Mouse (Mus musculus) myocyte (in vitro differentiated cells): ENCODE results near the gene Syngr2.

ENCODE experiments used
- CEBPB ChIP-seq: IDR thresholded peaks from 2 replicates; pipeline ENCODE4 v1.6.1; 2011; ENCODE audit warnings: mild to moderate bottlenecking, moderate library complexity; ENCODE audit not compliant: poor library complexity, insufficient read depth, severe bottlenecking
- E2F4 ChIP-seq: IDR thresholded peaks from one replicate; pipeline ENCODE4 v1.6.1; 2011; ENCODE audit warnings: mild to moderate bottlenecking, control low read depth, moderate library complexity; ENCODE audit not compliant: insufficient read depth
- MAX ChIP-seq: IDR thresholded peaks from one replicate; pipeline ENCODE4 v1.6.1; 2011; ENCODE audit warnings: low read depth, mild to moderate bottlenecking, control low read depth
- MYOG ChIP-seq, 3 experiments: IDR thresholded peaks; one replicate each; pipeline ENCODE4 v1.6.1; 2011; ENCODE audit warnings: control low read depth in 2 of 3, low read depth in 2 of 3, mild to moderate bottlenecking in 2 of 3; ENCODE audit not compliant: insufficient read length in 2 of 3, control insufficient read depth in 1 of 3, insufficient read depth in 1 of 3
- POLR2A ChIP-seq: IDR thresholded peaks from one replicate; pipeline ENCODE4 v1.6.1; 2011; ENCODE audit warnings: low read depth, mild to moderate bottlenecking, control low read depth, moderate library complexity; ENCODE audit not compliant: insufficient read length
- REST ChIP-seq: IDR thresholded peaks from one replicate; pipeline ENCODE4 v1.6.1; 2011; ENCODE audit warnings: mild to moderate bottlenecking, control low read depth, moderate library complexity; ENCODE audit not compliant: insufficient read depth, insufficient read length
- SRF ChIP-seq: IDR thresholded peaks from one replicate; pipeline ENCODE4 v1.6.1; 2011; ENCODE audit warnings: low read depth; ENCODE audit not compliant: control insufficient read depth, insufficient read length
- TCF12 ChIP-seq: IDR thresholded peaks from one replicate; pipeline ENCODE4 v1.6.1; 2011; ENCODE audit warnings: mild to moderate bottlenecking, control low read depth; ENCODE audit not compliant: poor library complexity, insufficient read depth, severe bottlenecking
- USF1 ChIP-seq: IDR thresholded peaks from one replicate; pipeline ENCODE4 v1.6.1; 2011; ENCODE audit warnings: low read depth, mild to moderate bottlenecking, control low read depth, moderate library complexity

GRCm38 (mm10) chr11:117774925-117775324 is 34.5 kb upstream of the Syngr2 start:
- no peak for TF ChIP-seq POLR2A
- TF ChIP-seq MAX, result no peak
- no peak for TF ChIP-seq USF1
- TF ChIP-seq CEBPB, result no peak
- no peak for TF ChIP-seq MYOG (IDR thresholded peaks at IDR 0.05; ENCODE audit: control insufficient read depth in 1 of 3, insufficient read depth in 1 of 3, insufficient read length in 2 of 3, low read depth in 2 of 3)
- TF ChIP-seq E2F4, result no peak
- TF ChIP-seq REST, result no peak
- TF ChIP-seq TCF12, result no peak
- TF ChIP-seq SRF, result no peak
